Mouse (Mus musculus): ENCODE results near the gene Aloxe3. TPM values are rescaled to one million over a fixed set of nuclear protein-coding genes. Genes with fewer than 3 reads are reported as not detected.

Gene Aloxe3
- total RNA-seq, 2 experiments from 2014 or later = 5.2 to 6.8 TPM

DNA sequence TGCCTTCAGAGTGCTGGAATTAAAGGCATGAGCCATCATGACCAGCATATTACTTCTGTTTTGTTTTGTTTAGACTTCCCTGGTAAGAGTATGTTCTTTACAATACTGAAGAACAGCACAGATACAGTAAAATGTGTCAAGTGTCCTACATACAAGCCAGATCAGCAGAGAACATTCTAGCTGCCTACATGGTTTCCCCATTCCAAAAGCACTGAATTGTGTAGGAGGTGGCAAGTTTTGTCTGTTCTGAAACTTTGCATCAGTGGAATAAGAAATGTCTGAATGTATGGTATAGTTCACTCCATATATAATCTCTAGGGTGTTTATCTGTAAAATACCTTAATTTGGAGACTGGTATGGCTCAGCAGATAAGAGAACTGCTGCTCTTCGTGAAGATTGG is 29.7 kb downstream of the Aloxe3 start:
- no peak for DNase-seq (ENCODE audit: extremely low spot score in 1 of 2, low spot score in 1 of 2)

DNA sequence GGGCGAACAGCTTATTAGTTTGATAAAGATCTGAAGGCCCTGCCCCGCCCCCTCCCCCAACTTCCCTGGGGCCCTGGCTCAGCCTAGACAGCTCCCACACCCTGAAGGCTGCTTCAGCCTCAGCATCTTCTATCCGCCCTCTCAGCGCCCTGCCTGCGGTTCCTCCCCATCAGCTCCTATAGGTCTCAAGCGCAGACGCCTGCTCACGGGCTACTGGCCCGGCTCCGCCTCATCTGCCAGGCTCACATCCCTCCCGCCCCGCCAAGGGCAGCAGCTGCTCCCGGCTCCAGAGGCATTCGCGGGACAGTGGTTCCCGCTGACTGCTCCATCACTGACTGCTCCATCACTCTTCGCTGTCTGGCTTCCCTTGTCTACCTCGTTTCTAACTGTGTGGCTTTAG is 31.1 kb downstream of the Aloxe3 start, which contains the start of gene Alox12b:
Gene Alox12b (plus strand): TSS at position 190 of the 400 bp plus-strand sequence.
- no peak for DNase-seq (ENCODE audit: extremely low spot score in 1 of 2, low spot score in 1 of 2)

DNA sequence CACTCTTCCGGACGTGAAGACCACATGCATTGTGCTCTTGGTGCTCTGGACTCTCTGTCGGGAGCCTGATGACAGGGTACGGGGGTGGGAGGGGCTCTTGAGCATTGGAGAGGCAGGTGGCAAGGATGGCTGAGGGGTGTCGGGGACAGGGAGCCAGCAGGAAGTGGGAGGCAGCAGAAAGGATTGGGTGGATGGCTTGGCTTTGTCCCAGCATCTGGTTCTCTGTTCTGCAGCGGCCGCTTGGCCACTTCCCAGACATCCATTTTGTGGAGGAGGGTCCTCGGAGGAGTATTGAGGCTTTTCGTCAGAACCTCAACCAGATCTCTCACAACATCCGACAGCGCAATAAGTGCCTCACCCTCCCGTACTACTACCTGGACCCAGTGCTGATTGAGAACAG is 43.6 kb downstream of the Aloxe3 start:
- DNase-seq (ENCODE audit: extremely low spot score in 1 of 2, low spot score in 1 of 2) = no peak

DNA sequence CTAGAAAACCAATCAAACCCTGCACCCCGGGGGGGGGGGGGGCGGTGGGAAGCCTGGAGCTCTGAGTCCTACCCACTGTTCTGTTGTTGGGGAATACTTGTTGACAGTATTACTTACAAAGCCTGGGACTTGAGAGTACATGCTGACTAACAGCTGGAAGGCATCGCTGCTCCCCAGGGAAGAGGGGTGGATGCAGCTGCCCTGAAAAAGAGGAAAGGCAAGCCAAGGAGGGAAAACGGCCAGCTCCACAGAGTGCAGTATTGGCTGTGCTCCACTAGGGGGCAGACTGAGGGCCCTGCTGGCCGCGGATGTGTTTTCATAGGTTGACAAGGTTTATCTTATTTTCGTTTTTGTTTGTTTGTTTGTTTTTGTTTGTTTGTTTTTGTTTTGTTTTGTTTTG is 45.9 kb downstream of the Aloxe3 start:
- peak in 1 of 2 experiments; percentile 57 for DNase-seq (ENCODE audit: extremely low spot score in 1 of 2, low spot score in 1 of 2)

DNA sequence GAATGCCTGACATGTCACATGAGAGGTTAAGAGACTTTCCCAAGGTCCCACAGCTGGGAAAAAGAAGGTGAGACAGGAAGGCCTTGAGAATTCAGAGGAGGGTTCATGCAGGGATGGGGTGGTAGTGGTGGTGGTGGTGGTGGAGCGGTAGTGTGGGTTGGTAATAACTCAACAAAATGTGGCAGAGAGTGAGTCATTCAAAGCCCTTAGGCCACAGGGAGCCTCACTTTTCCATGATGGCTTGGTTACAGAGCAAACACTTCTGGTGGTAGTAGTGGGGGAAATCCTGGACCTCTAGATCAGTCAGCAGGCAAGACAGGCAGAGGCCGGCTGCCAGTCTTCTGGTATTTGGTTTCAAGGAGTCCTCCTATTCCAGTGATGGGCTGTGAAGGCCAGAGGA is 46.9 kb downstream of the Aloxe3 start:
- DNase-seq (ENCODE audit: extremely low spot score in 1 of 2, low spot score in 1 of 2) = no peak

DNA sequence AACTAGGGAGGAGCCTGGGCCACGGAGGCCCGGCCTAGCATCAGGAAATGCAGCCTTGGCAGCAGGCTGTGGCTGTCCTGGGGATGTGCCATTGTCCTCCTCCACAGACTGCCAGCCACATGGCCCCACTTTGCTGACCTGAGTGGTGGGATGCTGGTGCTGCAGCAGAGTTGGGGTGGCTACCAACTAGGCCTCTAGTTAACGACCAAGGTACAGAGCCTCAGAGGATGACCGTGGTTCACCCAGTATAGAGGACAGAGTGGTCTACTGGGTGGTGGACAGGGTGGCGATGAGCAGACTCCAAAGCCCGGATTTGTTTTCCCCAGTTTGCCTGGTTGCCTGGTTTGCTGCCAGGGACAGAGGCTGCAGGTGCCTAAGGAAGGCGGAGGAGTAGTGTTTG is 49.0 kb downstream of the Aloxe3 start:
- no peak for DNase-seq (ENCODE audit: extremely low spot score in 1 of 2, low spot score in 1 of 2)

DNA sequence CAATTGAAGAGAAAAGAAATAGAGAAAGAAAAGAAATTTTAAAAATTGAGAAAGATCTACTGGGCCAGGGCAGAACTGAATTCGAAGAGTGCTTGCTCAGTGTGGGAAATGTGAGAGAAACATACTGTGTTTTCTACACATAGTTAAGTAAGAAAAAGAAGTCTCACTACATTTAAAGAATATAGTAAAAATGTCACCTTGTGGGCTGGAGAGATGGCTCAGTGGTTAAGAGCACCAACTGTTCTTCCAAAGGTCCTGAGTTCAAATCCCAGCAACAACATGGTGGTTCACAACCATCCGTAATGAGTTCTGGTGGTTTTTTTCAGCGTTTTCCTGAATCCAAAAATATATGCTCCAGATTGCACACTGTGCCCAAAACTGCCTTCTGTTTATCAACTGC is 52.8 kb downstream of the Aloxe3 start:
- DNase-seq (ENCODE audit: extremely low spot score in 1 of 2, low spot score in 1 of 2) = no peak

DNA sequence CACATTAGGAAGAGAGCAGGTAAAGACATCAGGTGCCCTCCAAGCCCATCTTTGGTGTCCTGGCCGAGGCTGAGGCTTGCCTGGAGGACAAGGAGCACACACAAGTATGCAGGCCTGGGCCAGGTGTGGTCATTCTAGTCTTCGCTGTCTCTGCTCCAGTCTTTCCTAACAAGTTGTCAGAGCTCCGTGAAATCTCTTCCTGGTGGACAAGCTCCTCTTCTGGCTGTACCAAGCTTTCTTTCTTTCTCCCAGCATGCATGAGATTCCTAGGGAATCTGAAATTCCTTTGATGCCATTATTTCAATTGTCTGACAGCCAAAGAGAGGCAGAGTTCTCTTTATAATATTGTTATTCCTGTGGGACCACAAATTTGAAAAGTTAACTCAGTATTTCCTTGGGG is 53.8 kb downstream of the Aloxe3 start:
- no peak for DNase-seq (ENCODE audit: extremely low spot score in 1 of 2, low spot score in 1 of 2)

DNA sequence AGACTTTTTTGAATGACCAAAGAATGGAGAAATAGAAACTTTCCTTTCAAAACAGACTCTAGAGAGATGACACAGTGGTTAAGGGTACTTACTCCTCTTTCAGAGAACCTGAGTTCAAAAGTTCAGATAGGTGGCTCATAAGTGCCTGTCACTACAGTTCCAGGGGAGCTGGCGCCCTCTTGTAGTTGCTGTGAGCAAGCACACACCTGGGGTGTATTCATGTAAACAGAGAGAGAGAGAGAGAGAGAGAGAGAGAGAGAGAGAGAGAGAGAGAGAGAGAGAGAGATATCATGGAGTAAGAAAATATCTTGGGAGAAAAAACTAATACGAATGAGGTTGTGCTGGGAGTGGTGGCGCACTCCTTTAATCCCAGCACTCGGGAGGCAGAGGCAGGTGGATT is 54.4 kb downstream of the Aloxe3 start:
- no peak for DNase-seq (ENCODE audit: extremely low spot score in 1 of 2, low spot score in 1 of 2)

DNA sequence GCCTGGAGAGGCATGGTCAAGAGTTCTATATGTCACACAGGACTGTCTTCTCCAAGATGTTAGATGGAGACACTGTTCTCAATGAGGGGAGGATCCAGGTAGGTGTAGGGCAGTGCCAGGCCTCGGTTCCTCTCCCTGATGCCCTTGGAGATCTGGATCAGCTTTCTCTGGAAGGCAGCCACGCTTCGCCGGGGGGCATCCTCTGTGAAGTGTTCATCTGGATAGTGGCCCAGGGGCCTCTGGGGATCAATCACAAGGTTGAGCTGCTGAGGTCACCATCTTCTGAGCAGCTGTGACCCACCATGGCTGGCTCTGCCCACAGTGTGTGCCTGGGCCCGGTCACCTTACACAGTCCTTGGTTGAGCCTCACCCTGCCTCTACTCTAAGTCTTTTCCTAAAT is 59.3 kb downstream of the Aloxe3 start:
- no peak for DNase-seq (ENCODE audit: extremely low spot score in 1 of 2, low spot score in 1 of 2)

DNA sequence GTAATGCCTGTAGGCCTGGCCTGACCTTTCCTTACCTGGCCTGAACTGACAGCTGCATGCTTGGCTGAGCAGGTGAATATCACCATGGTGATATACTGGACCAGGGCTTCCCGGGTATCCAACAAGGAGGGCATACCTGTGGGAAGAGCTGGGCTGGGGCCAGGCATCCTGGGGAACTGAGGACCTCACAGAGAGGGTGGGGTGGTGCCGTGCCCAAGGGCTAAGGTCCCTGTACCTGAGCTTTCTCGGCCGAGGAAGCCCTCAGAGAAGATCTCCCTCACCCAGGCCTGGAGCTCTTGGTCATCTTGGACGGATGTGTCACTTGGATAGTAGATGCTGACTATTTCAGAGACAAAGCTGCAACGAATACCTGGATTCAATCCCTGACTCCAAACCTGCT is 60.2 kb downstream of the Aloxe3 start:
- DNase-seq (ENCODE audit: extremely low spot score in 1 of 2, low spot score in 1 of 2) = no peak

DNA sequence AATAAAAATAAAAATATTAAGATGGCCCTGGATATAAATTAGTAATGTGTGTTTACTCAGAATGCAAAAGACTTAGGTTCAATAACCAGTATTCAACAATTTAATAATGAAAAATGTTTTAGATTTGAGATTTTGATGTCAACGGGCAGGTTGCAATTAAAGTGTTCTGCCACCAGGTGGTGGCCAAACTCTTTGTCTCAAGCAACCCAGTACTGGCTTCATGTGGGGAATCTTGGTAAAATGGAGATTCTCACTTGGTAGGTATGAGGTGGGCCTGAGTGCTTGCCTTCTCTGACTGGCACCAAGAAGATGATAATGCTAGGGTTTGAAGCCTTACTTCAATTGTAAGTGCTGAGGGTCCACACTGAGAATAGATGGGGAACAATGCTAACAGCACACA is 67.1 kb downstream of the Aloxe3 start:
- peak in 1 of 2 experiments; percentile 47 for DNase-seq (ENCODE audit: extremely low spot score in 1 of 2, low spot score in 1 of 2)

DNA sequence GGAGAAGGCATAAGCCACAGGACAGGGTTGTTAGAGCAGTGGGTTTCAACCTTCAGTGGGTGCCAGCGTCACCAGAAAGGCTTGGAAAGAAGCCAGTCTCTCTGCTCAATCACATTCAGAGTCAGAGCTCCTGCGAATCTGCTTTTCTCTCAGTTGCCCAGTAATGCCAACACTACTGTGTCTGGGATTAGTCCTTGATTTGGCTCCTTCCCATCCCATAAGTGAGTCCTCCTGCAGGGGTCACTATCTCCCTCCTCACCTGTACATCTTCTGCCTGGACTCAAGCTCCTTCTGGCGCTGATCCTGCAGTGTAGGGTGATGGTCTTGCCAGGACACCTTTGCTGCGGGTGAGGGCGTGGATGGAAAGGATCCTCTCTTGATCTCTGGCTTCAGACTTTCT is 71.1 kb downstream of the Aloxe3 start:
- no peak for DNase-seq (ENCODE audit: extremely low spot score in 1 of 2, low spot score in 1 of 2)

DNA sequence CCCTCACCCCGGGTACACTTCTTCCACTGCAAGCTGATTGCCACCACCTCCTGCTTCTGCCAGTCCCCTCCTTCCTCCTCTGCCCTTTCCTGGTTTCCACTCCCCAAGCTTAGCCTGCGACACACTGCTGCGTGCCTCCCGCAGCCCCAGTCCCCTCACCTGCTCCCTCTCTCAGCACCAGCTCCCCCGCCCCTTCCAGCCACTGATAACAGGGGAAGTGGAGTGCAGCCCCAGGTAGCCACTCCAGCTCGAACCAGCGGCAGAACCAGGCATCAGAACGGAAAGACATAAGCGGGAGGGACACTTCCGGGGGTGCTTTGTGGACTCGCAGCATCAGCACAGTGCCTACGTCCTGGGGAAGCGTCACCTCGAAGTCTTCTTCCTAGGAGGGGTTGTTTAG is 71.5 kb downstream of the Aloxe3 start:
- no peak for DNase-seq (ENCODE audit: extremely low spot score in 1 of 2, low spot score in 1 of 2)

DNA sequence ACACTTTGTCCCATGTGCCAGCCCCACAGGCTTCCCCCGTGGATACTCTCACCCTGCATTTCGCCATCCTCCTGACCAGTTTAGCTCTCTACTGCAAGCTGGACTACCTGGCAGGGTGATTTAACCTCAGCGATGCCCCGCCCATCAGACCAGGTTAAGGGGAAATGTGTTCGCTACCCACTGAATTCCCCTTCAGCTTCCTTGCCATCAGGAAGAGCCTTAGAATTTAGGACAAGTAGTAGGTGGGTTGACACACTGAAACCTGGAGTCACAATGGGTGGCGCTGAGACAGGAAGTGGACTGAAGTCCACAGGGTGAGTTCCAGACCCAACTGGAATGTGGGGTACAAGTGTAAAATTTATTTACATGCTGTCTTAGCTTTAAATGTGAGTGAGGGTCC is 72.0 kb downstream of the Aloxe3 start, which contains the start of gene Alox8:
Gene Alox8 (minus strand): TSS at position 101 of the 400 bp plus-strand sequence.
- no peak for DNase-seq (ENCODE audit: extremely low spot score in 1 of 2, low spot score in 1 of 2)

Other genes starting within 250 kb of the Aloxe3 start
- not detected for gene Rnf222, start 237.3 kb upstream of the Aloxe3 start, total RNA-seq (2021)
- 100 to 1,000 TPM; 627 to 764 TPM for gene Rpl26, start 224.3 kb upstream of the Aloxe3 start, total RNA-seq (2021)
- not detected for gene Odf4, start 198.8 kb upstream of the Aloxe3 start, total RNA-seq (2021)
- gene Arhgef15, start 168.4 kb upstream of the Aloxe3 start, total RNA-seq (2021) = 1 to 10 TPM; 5.8 to 6.9 TPM
- 1 to 10 TPM; 4.4 to 7.6 TPM for gene Slc25a35, start 157.8 kb upstream of the Aloxe3 start, total RNA-seq (2021)
- gene Rangrf, start 150.7 kb upstream of the Aloxe3 start, total RNA-seq (2021) = 10 to 100 TPM; 15.1 to 18.1 TPM
- 10 to 100 TPM; 18.9 to 29.3 TPM for gene Pfas, start 117.4 kb upstream of the Aloxe3 start, total RNA-seq (2021)
- gene Ctc1, start 110.0 kb upstream of the Aloxe3 start, total RNA-seq (2021) = 10 to 100 TPM; 35.5 to 36.0 TPM
- 1 to 10 TPM in 1 of 2 experiments, under 1 TPM in 1; 0.85 to 1.0 TPM for gene Aurkb, start 80.2 kb upstream of the Aloxe3 start, total RNA-seq (2021)
- 10 to 100 TPM; 27.4 to 31.4 TPM for gene Borcs6, start 66.2 kb upstream of the Aloxe3 start, total RNA-seq (2021)
- gene Tmem107, start 55.1 kb upstream of the Aloxe3 start, total RNA-seq (2021) = 10 to 100 TPM; 21.1 to 21.6 TPM
- 1,000 to 10,000 TPM in 1 of 2 experiments, 100 to 1,000 TPM in 1; 978 to 1,010 TPM for gene Vamp2, start 37.4 kb upstream of the Aloxe3 start, total RNA-seq (2021)
- gene Per1, start 30.7 kb upstream of the Aloxe3 start, total RNA-seq (2021) = 10 to 100 TPM; 70.1 to 89.0 TPM
- under 1 TPM; 0.80 to 0.96 TPM for gene Hes7, start 5.5 kb upstream of the Aloxe3 start, total RNA-seq (2021)
- under 1 TPM; 0.68 to 0.89 TPM for gene 9130213A22Rik, start 3.3 kb upstream of the Aloxe3 start, total RNA-seq (2021)
- 1 to 10 TPM; 4.0 to 7.2 TPM for gene Alox12b, start 31.1 kb downstream of the Aloxe3 start, total RNA-seq (2021)
- 1 to 10 TPM; 6.0 to 8.2 TPM for gene Alox8, start 71.9 kb downstream of the Aloxe3 start, total RNA-seq (2021)
- 1 to 10 TPM; 1.7 TPM for gene Gucy2e, start 111.1 kb downstream of the Aloxe3 start, total RNA-seq (2021)
- 10 to 100 TPM; 11.2 to 15.6 TPM for gene Cntrob, start 197.9 kb downstream of the Aloxe3 start, total RNA-seq (2021)
- gene Trappc1, start 198.1 kb downstream of the Aloxe3 start, total RNA-seq (2021) = 10 to 100 TPM; 63.5 to 68.4 TPM
- gene Kcnab3, start 200.4 kb downstream of the Aloxe3 start, total RNA-seq (2021) = 10 to 100 TPM; 23.3 to 24.4 TPM
- gene Rnf227, start 214.6 kb downstream of the Aloxe3 start, total RNA-seq (2021) = 100 to 1,000 TPM; 103 to 110 TPM
- gene Chd3, start 243.5 kb downstream of the Aloxe3 start, total RNA-seq (2021) = 100 to 1,000 TPM; 504 to 538 TPM